Mouse (Mus musculus): Measurements from ENCODE around the gene Hspb6. TPM values are rescaled to one million over a fixed set of nuclear protein-coding genes. Genes with fewer than 3 reads are reported as not detected.

The Hspb6 gene
- polyA plus RNA-seq, 2 experiments, result 15.4 to 16.8 TPM

- 82% methylated on average over 9 of the region's 9 CpGs for WGBS
- ATAC-seq (ENCODE audit: low FRiP score, low read depth) (no peak), DNase-seq (ENCODE audit: low spot score) (no peak)
- no peaks in the 10 kb centered on the region for H3K9me3 ChIP-seq (ENCODE audit: control insufficient read depth, low read length)
- H3K27me3 ChIP-seq (ENCODE audit: control insufficient read depth, insufficient read depth, low read length), result no peaks in the 10 kb centered on the region
- H3K4me1 ChIP-seq (ENCODE audit: control insufficient read depth, insufficient read depth, low read length), result peaks cover 14% of the 10 kb centered on the region
- H3K27ac ChIP-seq (replicated peaks; ENCODE audit: low read depth, low read length), result no peak overlapping the region
- H3K9ac ChIP-seq (ENCODE audit: low read depth, low read length, severe bottlenecking), result no peak overlapping the region
- TF ChIP-seq POLR2A (IDR thresholded peaks at IDR 0.05; ENCODE audit: borderline replicate concordance, extremely low read depth, insufficient read depth, insufficient read length), result no peak
- peaks cover 7% of the 10 kb centered on the region for H3K36me3 ChIP-seq (ENCODE audit: control insufficient read depth, insufficient read depth, low read length)
- no peak overlapping the region for H3K4me2 ChIP-seq (replicated peaks; ENCODE audit: low read depth, low read length, severe bottlenecking)
- H3K4me3 ChIP-seq (replicated peaks; ENCODE audit: low read length), result no peak overlapping the region
Observed at GRCm38 (mm10) chr7:30590927-30591604, 39.1 kb downstream of the Hspb6 start.

- H3K9ac ChIP-seq (ENCODE audit: low read depth, low read length, severe bottlenecking), result no peak overlapping the region
Observed at GRCm38 (mm10) chr7:30591605-30591951, 39.6 kb downstream of the Hspb6 start.

GRCm38 (mm10) chr7:30592772-30593423, 40.9 kb downstream of the Hspb6 start:
- no peak for TF ChIP-seq POLR2A (IDR thresholded peaks at IDR 0.05; ENCODE audit: borderline replicate concordance, extremely low read depth, insufficient read depth, insufficient read length)
- 39% methylated on average over 5 of the region's 5 CpGs for WGBS
- Histone ChIP-seq H3K27me3 (ENCODE audit: control insufficient read depth, insufficient read depth, low read length) (no peaks in the 10 kb centered on the region), H3K9me3 (ENCODE audit: control insufficient read depth, low read length) (no peaks in the 10 kb centered on the region), H3K4me3 (replicated peaks; ENCODE audit: low read length) (no peak overlapping the region), H3K27ac (replicated peaks; ENCODE audit: low read depth, low read length) (no peak overlapping the region), H3K36me3 (ENCODE audit: control insufficient read depth, insufficient read depth, low read length) (no peaks in the 10 kb centered on the region), H3K4me2 (replicated peaks; ENCODE audit: low read depth, low read length, severe bottlenecking) (no peak overlapping the region), H3K4me1 (ENCODE audit: control insufficient read depth, insufficient read depth, low read length) (peaks cover 3% of the 10 kb centered on the region; the same call in 1 of the 2 replicates), H3K9ac (ENCODE audit: low read depth, low read length, severe bottlenecking) (no peak overlapping the region)
- DNase-seq (ENCODE audit: low spot score), result no peak
- no peak for ATAC-seq (ENCODE audit: low FRiP score, low read depth)

More at GRCm38 (mm10) chr7:30591605-30591951, 39.6 kb downstream of the Hspb6 start:
- ATAC-seq (ENCODE audit: low FRiP score, low read depth) (no peak), DNase-seq (ENCODE audit: low spot score) (no peak)
- no peak for TF ChIP-seq POLR2A (IDR thresholded peaks at IDR 0.05; ENCODE audit: borderline replicate concordance, extremely low read depth, insufficient read depth, insufficient read length)
- H3K27ac ChIP-seq (replicated peaks; ENCODE audit: low read depth, low read length), result no peak overlapping the region
- 43% methylated on average over 4 of the region's 4 CpGs for WGBS
- no peak overlapping the region for H3K4me3 ChIP-seq (replicated peaks; ENCODE audit: low read length)
- H3K36me3 ChIP-seq (ENCODE audit: control insufficient read depth, insufficient read depth, low read length), result peaks cover 2% of the 10 kb centered on the region
- no peak overlapping the region for H3K4me2 ChIP-seq (replicated peaks; ENCODE audit: low read depth, low read length, severe bottlenecking)
- no peaks in the 10 kb centered on the region for H3K27me3 ChIP-seq (ENCODE audit: control insufficient read depth, insufficient read depth, low read length)
- no peaks in the 10 kb centered on the region for H3K9me3 ChIP-seq (ENCODE audit: control insufficient read depth, low read length)
- peaks cover 14% of the 10 kb centered on the region for H3K4me1 ChIP-seq (ENCODE audit: control insufficient read depth, insufficient read depth, low read length)

GRCm38 (mm10) chr7:30593579-30594509, 41.9 kb downstream of the Hspb6 start:
- WGBS, result 76% methylated on average over 10 of the region's 10 CpGs
- no peak overlapping the region for H3K27ac ChIP-seq (replicated peaks; ENCODE audit: low read depth, low read length)

GRCm38 (mm10) chr7:30594510-30595024, 42.6 kb downstream of the Hspb6 start:
- DNase-seq (ENCODE audit: low spot score) (no peak), ATAC-seq (ENCODE audit: low FRiP score, low read depth) (no peak)
- H3K9ac ChIP-seq (ENCODE audit: low read depth, low read length, severe bottlenecking), result no peak overlapping the region
- H3K36me3 ChIP-seq (ENCODE audit: control insufficient read depth, insufficient read depth, low read length), result no peaks in the 10 kb centered on the region
- H3K4me3 ChIP-seq (replicated peaks; ENCODE audit: low read length), result no peak overlapping the region
- no peak overlapping the region for H3K4me2 ChIP-seq (replicated peaks; ENCODE audit: low read depth, low read length, severe bottlenecking)
- H3K27ac ChIP-seq (replicated peaks; ENCODE audit: low read depth, low read length), result no peak overlapping the region
- no peaks in the 10 kb centered on the region for H3K9me3 ChIP-seq (ENCODE audit: control insufficient read depth, low read length)
- H3K4me1 ChIP-seq (ENCODE audit: control insufficient read depth, insufficient read depth, low read length), result peaks cover 3% of the 10 kb centered on the region; the same call in 1 of the 2 replicates
- 66% methylated on average over 4 of the region's 4 CpGs for WGBS
- H3K27me3 ChIP-seq (ENCODE audit: control insufficient read depth, insufficient read depth, low read length), result no peaks in the 10 kb centered on the region
- TF ChIP-seq POLR2A (IDR thresholded peaks at IDR 0.05; ENCODE audit: borderline replicate concordance, extremely low read depth, insufficient read depth, insufficient read length), result no peak

More at GRCm38 (mm10) chr7:30593579-30594509, 41.9 kb downstream of the Hspb6 start:
- Histone ChIP-seq H3K36me3 (ENCODE audit: control insufficient read depth, insufficient read depth, low read length) (no peaks in the 10 kb centered on the region), H3K9me3 (ENCODE audit: control insufficient read depth, low read length) (no peaks in the 10 kb centered on the region), H3K4me1 (ENCODE audit: control insufficient read depth, insufficient read depth, low read length) (peaks cover 3% of the 10 kb centered on the region; the same call in 1 of the 2 replicates), H3K27me3 (ENCODE audit: control insufficient read depth, insufficient read depth, low read length) (no peaks in the 10 kb centered on the region), H3K9ac (ENCODE audit: low read depth, low read length, severe bottlenecking) (no peak overlapping the region), H3K4me3 (replicated peaks; ENCODE audit: low read length) (no peak overlapping the region), H3K4me2 (replicated peaks; ENCODE audit: low read depth, low read length, severe bottlenecking) (no peak overlapping the region)
- DNase-seq (ENCODE audit: low spot score), result no peak
- no peak for TF ChIP-seq POLR2A (IDR thresholded peaks at IDR 0.05; ENCODE audit: borderline replicate concordance, extremely low read depth, insufficient read depth, insufficient read length)
- no peak for ATAC-seq (ENCODE audit: low FRiP score, low read depth)
